Mouse (Mus musculus) adrenal gland, adult 2 months (tissue): ENCODE measurements at regions not wholly inside any gene's neighbourhood (a gene's known extent, or its start where the extent isn't known, plus 50 kb on each side); places are given as distances from the start of the nearest gene placed in this dataset.

Experiments used
- DNase-seq: peaks from one replicate; pipeline ENCODE4 v3.0.0; 2021

DNA sequence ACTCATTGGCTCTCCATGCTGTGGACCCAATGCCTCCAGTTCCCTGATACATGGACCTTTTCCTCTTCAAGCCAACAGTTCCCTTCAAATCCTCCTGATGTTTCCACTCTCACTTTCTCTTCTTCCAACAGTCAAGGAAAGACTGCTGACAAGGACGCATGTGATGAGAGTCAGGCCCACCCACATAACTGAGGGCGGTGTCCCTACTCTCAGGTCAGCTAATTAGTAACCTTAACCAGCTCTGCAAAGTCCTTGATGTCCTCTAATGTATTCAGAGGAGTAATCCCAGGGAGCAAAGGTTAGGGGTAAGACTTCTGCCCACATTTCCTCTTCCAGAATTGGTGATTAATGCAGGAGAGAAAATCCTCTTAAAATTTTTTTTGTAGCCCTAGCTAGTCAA, 139.7 kb downstream of the Ackr3 start:
- no peak for DNase-seq

- no peak for DNase-seq
Observed at GRCm38 (mm10) chr1:90347032-90347431, 143.3 kb downstream of the Ackr3 start.

- no peak for DNase-seq
Observed at GRCm38 (mm10) chr1:90349611-90350010, 145.8 kb downstream of the Ackr3 start.

DNA sequence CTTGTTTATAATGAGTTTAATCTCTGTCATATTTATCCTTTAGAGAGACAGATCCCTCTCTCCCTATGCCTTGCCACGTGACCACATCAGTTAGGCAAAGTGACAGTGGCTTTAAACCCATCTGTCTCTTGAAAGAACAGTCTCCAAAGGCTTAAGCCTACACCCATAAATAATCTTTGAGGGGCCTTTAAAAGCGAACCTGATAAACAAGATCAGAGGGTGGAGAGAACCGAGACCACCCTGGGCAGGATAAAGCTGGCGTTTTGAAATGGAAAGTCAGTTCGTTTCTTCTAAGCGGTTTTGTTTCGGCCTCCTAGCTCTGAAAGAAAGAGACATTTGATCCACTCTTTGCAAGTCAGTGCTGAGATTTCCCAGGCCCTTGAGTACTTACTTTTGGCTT, 149.5 kb downstream of the Ackr3 start:
- no peak for DNase-seq

- DNase-seq, result no peak
Observed at GRCm38 (mm10) chr1:90356567-90356966, 152.8 kb downstream of the Ackr3 start.

DNA sequence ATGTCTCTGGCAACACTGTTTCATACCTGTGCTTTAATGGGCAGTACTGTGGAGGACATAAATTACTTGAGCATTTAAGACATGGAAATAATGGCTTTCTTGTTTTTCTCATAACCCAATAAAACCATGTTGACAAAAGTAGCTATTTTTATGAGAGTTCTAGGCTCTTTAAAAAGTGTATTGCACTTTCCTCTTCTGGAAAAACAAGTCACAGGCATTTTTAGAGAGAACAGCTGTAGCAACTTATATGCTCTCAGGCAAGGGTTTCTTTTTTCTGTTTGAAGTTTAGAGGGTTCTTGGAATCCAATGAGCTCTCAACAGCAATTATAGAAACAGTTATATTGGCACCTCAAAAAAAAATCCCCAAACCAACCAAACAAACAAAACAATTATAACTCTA, 153.6 kb downstream of the Ackr3 start:
- no peak for DNase-seq

DNA sequence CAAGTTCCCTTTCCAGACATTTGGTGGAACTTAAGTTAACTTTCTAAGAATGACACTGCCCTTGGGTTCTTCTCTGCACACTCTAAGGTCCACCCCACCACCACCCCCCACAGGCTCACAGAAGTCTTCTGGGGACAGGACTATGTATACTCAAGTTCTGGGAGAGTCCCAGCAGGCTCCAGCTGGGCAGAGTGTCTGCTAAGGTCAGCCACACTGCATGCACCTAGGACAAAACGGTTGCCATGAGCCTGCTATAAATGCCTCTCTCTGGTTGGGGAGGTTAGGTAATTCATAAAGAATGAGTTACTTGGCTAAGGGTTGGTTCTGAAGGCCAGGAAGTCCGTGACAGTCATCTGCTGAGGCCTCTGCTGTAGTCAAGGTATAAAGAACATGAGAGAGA, 155.2 kb downstream of the Ackr3 start:
- no peak for DNase-seq

- DNase-seq, result no peak
Observed at GRCm38 (mm10) chr1:90360065-90360464, 156.3 kb downstream of the Ackr3 start.

GRCm38 (mm10) chr1:90364444-90364843, 160.7 kb downstream of the Ackr3 start:
- no peak for DNase-seq

GRCm38 (mm10) chr1:90368581-90368980, 164.8 kb downstream of the Ackr3 start:
- DNase-seq, result no peak

DNA sequence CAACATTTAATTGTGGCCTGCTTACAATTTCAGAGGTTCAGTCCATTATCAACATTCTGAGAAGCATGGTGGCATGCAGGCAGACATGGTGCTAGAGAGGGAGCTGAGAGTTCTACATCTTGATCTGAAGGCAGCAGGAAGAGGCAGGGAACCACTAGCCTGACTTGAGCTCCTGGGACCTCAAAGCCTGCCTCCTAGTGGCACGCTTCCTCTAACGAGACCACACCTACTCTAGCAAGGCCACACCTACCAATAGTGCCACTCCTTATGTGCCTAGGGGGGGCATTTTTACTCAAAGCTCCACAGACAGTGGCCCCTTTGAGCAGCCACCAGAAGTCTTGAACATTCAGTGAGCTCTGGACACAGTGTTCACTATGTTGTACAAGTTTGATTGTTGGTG, 165.5 kb downstream of the Ackr3 start:
- DNase-seq, result no peak

DNA sequence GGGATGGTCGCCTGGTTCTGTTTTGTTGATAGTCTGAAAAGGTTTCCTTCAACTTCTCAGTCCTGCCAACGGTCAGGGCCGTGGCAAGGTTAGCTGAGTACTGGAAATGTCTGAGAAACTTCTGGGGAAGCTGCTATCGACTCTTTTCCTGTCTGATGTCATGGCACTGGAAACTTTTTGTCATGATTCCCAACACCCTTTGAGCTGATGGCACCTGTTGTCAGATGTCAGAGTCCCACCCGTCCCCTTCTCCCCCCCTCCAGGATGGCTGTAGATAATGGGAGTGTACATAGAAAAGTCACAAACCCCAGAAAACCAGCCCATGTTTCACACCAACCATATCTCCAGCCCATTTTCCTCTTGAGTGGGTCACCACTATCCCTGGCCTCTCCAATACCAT, 167.0 kb downstream of the Ackr3 start:
- no peak for DNase-seq

GRCm38 (mm10) chr1:90373001-90373400, 169.2 kb downstream of the Ackr3 start:
- DNase-seq, result no peak

DNA sequence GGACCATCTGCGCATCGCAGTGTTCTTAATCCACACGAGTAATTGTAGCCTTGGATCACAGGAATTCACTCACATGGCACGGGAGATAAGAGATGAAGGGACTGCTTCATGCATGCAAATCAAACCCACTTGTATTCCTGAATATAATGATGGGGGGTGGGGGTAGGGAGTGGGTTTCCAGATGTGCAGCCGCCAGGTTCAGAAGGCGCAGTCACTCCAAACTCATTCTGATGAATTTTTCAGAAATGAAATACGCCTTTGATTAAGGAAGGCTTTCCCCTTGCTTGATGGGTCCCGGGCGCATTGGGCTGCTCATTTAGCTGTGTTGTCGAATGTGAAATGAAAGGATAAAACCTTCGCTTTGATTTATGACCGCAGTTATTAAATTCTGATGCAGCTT, 170.7 kb downstream of the Ackr3 start:
- no peak for DNase-seq

GRCm38 (mm10) chr1:90380034-90380705, 176.4 kb downstream of the Ackr3 start:
- no peak for DNase-seq

DNA sequence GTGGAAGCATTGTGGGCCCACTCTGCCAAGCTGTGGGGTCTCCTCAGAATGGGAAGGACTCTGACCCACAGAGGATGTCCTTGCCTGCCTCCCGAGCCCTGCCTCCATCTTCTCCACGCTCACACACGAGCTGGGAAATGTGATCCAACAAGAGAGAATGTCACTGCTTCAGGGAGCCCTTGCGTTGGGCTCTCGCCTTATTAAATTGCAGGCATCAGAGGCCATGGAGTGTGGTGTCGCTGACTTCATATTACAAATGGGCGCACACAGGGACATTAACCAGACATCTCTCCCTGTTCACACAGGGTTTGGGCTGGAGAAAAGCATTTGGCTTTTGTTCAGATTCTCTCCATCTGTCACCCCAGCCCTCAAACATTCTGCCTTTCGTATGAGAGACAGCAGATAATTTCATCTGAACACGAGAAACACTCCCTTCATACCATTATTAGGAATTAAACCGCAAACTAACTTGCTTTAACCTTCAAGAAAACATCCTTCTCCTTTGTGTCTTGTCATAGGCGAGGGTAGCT, 179.2 kb downstream of the Ackr3 start:
- DNase-seq, result no peak

- no peak for DNase-seq
Observed at GRCm38 (mm10) chr1:90385024-90385423, 181.2 kb downstream of the Ackr3 start.

GRCm38 (mm10) chr1:90386792-90387191, 183.0 kb downstream of the Ackr3 start:
- DNase-seq, result no peak

DNA sequence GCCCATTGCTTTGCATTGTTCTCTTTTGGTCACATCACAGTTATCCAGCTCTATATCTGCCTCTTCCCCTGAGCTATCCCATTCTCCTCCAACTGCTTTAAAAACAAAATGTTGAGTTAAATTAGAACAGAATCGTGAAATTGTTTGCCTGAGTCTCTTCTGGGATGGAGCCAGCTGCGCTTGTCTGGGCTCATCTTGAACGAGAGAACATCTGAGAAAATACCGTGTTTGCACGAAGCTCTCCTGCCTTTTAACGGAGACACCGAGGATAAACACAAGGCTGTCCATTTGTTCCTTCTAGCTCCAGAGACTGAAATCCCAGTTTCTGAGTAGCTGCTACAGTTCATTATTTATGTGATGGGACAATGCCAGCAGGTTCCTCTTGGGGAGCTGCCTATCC, 186.6 kb downstream of the Ackr3 start:
- no peak for DNase-seq

- DNase-seq, result peak; percentile 69
Observed at GRCm38 (mm10) chr1:90393861-90394260, 190.1 kb downstream of the Ackr3 start.

DNA sequence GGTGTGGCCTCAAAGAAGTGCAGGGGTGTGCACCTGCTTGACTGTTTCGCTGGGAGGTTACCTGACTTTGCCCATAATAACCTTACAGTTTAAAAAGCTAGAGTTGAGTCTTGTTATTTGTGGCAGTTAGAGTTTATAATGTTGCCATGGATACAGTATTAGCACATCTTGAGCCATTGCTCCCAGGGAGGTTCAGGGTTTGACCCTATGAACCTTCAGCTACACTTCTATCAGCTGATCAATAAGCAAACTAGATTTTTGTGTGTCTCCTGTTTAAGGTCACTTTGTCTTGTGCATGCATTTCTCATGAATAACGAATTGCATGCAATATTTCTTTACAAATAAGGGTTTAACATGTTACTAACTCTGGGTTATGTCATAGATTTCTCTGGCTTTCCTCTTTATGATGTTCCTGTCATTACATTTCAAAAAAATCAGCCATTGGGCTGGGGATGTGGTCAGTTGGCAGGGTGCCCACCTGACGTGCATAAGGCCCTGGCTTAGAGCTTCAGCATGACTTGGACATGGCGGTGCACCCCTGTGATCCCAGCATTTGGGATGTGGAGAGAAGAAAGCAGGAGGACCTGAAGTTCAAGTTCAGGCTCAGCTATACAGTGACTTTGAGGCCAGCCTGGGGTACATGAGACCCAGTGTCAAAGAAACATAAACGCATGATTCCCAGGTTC, 191.7 kb downstream of the Ackr3 start:
- no peak for DNase-seq

GRCm38 (mm10) chr1:90396660-90397059, 192.9 kb downstream of the Ackr3 start:
- DNase-seq, result no peak

DNA sequence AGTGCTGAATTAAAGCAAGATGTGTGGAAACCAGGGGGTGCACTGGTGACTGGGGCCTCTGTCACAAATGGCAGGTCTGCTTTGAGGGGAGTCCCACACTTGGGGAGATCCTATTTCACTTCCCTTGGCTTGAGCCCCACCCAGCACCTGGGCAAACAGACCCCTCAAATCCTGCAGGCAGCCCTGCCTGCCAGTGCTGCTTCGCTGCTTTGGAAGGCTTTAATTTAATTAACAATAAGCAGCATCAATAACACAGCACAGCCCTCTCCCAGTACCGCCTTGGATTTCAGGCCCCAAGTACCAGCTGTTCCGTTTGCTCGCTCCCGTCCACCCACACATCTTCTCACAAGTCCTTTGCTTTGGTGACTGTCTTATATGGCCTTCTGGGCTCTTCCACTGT, 193.6 kb downstream of the Ackr3 start:
- DNase-seq, result no peak
